Mouse (Mus musculus): ENCODE results near the gene Spry2.

Spry2 gene

DNA sequence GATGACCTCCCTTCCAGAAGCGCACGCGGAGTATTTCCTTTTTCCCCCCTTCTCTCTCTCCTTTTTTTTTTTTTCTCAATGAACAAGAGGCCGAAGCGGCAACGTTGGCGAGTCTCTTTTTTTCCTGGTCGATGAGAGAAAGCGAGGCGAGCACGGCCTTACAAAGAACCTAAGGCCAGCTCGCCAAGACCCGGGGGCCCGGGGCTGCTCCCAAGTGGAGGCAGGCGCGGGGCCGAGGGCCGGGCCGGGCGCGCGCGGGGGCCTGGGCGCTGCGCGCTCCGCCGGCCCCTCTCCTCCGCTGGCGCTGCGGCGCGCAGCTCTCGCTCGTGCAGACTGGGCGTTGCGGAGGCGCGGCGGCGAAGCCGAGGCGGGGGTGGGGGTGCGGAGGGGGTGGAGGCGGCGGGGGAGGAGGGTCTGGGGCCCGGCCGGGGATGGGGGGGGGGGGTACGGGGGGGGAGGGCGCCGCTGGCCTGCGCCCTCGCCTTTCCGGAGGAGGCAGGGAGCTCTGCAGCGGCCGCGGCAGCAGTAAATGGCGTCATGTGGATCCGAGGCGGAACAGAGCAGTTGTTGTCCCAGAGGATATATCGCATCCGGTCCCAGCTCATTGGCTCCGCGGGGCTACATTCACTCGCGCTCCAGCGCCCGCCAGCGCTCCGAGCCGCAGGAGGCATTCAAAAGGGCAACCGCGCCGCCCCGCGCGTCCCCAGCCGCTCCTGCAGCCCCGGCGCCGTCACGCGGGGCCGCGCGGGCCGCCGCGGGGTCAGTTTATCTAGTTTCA, at the start of gene Spry2:
Spry2 (minus strand) TSS at position 29 of the 778 bp plus-strand sequence.
- DNase-seq (ENCODE audit: low read depth) = peak; percentile 97

DNA sequence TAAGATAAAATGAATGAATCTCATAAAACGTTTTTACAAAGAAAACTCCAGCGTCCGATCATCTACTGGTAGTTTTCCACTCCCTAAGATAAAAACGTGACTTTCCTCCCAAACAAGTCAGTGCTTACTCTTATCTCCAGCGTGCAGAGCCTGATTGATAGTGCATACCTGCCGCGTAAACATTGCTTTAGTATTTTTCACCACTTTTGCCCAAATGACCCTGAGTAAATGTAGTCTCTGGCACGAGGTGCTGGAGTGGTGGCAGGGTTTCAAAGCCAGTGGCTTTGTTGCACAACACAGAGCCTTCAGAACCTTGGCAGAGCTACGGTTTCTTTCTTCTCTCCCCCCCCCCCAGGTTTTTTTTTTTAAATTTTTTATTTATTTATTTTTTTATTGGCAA, 44.7 kb upstream of the Spry2 start:
- peak; percentile 26 for DNase-seq (ENCODE audit: low read depth)

DNA sequence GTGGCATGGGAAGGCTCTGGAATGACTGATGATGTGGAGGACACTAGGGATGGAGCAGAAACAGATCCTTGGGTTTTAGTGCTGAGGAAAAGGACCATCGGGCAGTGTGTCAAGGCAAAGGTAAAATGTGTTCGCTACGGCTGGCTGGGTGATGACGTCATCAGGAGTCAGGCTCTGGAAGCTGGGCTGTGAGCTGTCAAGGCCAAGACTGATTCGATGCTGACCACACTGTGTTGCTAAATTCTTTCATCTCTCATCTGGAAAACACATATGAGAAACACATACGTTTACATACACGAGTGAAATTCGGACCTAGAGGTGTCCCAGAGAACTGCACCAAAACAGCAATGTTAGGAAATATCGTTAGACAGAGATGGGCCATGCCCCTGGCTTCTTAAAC, 30.1 kb upstream of the Spry2 start:
- DNase-seq (ENCODE audit: low read depth) = peak; percentile 35

- no peak for DNase-seq (ENCODE audit: low read depth)
Observed at GRCm38 (mm10) chr14:105925305-105925704, 28.7 kb upstream of the Spry2 start.

DNA sequence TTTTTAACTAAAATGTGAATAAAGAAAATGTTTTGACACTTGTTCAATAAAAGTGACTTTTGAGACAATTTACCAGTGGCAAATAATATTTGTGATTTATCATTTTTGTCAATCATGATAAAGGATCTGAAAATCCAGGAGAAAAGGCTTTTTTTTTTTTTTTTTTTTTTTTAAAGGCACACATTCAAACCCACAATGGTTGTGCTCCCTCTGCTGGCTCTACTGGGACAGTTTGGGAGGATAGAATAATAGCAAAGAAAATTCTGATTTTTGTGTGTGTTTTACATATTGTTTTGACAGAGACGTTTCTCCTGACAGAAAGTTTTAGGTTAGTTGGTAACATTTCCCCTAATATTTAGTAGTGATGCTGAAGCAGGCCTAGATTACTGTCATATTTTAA, 28.1 kb upstream of the Spry2 start:
- peak; percentile 59 for DNase-seq (ENCODE audit: low read depth)

DNA sequence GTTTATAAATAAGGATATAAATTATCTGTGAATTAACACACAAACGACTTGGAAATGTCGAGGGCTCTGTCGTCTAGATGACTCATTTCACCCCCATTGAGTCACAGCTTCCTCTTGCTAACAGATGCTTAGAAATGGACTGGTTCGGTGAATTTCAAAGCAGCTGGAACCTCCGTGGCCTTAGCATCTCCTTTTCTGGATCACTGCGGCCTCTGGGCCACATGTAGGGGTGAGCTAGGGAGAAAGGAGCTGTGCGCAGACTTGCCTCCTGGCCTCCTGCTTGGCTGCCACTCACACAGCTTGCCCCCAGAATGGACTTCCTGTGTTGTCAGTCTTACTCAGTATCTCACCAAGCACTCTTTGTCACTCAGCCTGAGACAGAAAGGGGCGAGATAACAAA, 26.3 kb upstream of the Spry2 start:
- peak; percentile 98 for DNase-seq (ENCODE audit: low read depth)

DNA sequence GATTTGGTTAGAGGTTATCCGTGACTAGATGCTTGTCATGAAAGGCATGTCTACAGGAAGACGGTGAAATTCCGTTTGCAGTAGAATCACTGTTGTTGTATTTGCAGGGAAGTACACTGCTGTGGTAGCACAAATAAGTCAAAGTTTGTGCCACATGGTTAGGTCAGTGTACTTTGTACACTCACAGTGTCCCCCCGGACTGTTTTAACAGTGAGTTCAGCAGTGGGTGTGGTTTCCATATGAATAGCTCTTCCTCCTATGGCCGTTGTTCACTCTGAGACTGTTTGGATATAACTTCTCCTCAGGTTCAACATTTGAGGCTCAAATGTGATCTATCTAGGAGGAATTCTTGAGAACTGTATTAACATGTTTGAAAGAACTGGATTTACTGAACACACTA, 25.8 kb upstream of the Spry2 start:
- DNase-seq (ENCODE audit: low read depth) = peak; percentile 94

DNA sequence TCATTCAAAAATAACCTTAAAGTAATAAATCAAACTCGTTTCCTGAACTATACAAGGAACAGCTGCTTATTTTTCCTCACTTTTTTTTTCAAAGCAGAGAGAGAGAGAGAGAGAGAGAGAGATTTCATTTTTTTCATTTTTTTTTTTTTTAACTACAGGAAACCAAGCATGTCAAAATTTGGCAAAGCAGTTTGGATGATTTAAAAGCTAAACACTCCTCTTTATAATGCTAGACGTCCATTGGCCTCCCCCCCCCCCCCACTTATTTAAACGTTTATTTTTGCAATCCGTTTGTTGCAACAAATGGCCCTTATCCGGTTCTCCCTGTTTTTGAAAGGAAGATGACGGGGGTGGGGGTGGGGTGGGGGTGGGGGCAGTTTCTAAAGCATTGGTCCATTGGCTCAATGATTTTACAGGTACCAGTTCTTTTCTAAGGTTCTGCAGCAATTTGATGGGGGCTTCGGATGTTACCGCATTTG, 24.6 kb upstream of the Spry2 start:
- DNase-seq (ENCODE audit: low read depth) = peak; percentile 73

DNA sequence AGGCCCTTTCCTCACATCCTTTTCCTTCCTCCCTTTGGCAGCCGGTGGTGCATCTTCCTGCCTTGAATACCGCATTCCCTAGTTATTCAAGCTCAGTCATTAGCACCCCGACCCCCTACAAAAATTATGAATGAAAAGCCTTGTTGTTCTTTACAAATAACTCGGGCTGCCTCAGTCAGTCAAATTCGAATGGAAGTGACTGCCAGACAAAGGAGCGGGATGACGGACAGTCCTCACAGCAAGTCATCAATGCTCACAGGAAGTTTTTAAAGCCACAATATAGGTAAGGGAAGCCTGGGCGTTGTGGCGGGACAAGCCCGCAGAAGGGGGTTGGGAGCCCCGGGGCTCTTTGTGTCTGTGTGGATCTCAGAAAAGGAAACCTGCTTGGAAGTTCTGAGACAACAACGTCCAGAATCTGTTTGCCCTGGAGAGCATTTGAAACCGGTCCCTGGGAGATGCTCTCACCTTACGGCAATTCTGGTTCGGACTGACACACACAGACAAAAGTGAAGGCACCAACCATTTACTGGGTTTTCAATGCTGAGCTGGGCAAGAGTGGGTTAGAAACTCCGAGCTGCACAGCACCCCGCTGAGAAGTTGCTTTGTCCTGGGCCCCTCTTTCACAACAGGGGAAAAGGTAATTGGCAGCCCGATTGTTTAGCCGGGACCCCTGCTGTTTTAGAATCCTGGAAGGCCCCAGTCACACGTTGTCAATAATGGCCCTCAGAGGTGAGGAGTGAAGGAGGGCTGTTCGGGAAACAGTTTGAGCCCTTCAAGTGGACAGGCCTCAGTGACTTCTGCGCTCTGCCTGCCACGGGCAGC, 24.0 kb upstream of the Spry2 start:
- DNase-seq (ENCODE audit: low read depth) = no peak

DNA sequence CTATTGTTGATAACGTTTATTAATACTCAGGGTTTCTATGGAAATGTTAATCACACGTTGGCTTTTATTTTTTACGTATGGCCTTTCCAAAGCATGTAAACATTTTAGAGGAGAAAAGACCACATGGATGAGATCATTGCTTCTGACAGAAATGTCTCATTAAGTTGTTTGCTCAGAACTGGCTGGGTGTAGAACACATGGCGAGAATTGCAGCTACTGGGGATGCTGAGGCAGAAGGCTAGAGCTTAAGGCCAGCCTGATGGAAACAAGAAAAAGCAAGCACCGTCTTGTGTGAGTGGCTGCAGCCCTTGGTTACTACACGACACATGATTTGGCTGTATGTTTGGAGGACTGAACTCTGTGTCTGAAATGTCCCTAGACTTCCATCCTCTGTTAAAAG, 10.6 kb upstream of the Spry2 start:
- no peak for DNase-seq (ENCODE audit: low read depth)

GRCm38 (mm10) chr14:105905935-105906334, 9.3 kb upstream of the Spry2 start:
- peak; percentile 83 for DNase-seq (ENCODE audit: low read depth)

DNA sequence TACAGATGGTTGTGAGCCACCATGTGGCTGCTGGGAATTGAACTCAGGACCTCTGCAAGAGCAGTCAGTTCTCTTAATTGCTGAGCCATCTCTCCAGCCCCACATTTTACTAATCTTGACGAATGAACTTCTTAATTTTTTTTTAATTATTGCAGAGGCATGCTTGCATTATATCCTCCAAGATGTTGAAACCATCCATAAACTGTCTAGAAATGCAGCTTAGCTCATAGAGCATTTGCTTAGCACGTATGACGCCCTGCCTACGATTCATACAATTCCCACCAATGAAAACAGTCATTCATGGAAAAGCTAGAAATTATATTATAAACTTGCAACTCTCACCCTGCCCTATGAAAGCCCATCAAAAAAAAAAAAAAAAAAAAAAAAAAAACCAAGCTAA, 8.9 kb upstream of the Spry2 start:
- DNase-seq (ENCODE audit: low read depth) = peak; percentile 34

- peak; percentile 80 for DNase-seq (ENCODE audit: low read depth)
Observed at GRCm38 (mm10) chr14:105902807-105903206, 6.2 kb upstream of the Spry2 start.

DNA sequence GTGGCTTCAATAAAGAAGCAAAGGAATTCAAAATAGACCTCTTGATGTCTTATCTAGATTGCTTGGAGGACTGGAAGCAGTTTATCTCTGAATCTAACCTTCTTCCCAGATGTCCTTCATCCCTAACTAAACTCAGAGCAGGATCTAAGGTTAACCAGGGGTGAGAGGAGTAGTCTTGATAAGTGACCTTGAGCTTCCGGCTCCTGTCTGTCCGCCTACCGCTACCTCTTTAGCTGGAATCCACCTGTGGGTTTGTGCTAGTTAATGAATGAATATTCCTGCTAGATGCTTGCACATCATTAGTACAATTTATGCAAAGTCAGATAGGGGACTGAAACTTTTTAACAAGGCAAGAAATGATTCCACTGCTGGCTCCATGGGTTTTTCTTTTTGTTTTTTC, 4.2 kb upstream of the Spry2 start:
- DNase-seq (ENCODE audit: low read depth) = no peak

DNA sequence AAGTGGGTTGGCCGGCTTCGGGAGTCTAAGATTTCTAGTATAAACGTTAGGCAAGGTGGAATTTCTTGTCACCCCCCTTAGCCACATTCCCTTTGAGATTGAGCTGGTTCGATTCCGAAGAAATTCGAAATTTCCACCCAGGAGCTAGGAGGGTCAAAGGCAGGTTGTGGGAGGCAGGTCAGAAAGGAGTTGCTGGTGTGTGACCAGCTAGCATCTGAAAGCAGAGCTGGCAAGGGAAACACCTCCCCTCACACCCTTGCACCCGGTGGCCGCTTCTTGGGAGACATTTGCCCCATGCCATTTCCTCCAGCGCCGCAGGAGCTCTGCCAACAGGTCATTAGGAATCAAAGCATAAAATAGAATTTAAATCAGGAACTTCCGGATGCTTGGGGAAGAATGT, 2.5 kb upstream of the Spry2 start:
- DNase-seq (ENCODE audit: low read depth) = no peak

GRCm38 (mm10) chr14:105898266-105899111, 1.9 kb upstream of the Spry2 start:
- DNase-seq (ENCODE audit: low read depth) = peak; percentile 85

GRCm38 (mm10) chr14:105897569-105898101, 1.0 kb upstream of the Spry2 start:
- DNase-seq (ENCODE audit: low read depth) = peak; percentile 89

DNA sequence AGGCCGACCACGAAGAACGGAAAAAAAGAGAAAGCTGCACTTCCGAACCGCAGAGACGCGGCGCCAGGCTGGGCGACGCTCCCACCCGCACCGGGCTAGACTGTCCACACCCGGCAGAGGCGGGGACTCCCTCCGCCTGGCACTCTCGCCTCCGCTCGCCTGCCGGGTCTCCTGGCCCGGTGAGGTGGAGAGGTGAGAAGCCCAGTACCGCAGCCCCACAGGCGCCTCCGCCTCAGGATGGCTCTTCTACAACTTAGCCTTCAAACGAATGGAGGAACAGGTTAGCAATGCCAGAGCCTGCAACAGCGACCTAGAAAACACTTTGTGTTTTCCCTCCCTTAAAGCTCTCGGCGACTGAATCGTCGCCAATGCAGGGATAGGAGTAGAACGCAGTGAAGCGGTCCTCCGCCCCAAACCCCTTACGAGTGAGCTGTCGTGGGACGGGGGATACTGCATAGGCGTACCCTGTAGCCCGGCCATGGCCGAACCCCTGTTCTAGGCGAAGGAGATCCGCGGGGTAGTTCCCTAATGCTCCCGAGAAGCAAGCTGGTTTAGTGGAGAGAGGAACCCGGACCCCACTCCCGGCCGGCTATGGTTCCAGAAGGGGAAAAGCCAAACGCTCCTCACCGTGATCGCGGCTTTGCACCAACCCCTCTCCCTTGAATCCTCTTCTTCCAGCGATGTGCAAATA, 513 bp downstream of the Spry2 start:
- peak; percentile 69 for DNase-seq (ENCODE audit: low read depth)

- DNase-seq (ENCODE audit: low read depth) = peak; percentile 87
Observed at GRCm38 (mm10) chr14:105894971-105895873, 1.4 kb downstream of the Spry2 start.

- no peak for DNase-seq (ENCODE audit: low read depth)
Observed at GRCm38 (mm10) chr14:105893623-105893995, 3.0 kb downstream of the Spry2 start.

All from 416B (cell line).